Mouse (Mus musculus): ENCODE measurements around the gene P2ry10.
"Not testable (repeated sequence)": the region's sequence is repeated elsewhere in the genome, so short reads cannot be mapped to it uniquely, and the experiment has no call there.

Gene P2ry10

DNA sequence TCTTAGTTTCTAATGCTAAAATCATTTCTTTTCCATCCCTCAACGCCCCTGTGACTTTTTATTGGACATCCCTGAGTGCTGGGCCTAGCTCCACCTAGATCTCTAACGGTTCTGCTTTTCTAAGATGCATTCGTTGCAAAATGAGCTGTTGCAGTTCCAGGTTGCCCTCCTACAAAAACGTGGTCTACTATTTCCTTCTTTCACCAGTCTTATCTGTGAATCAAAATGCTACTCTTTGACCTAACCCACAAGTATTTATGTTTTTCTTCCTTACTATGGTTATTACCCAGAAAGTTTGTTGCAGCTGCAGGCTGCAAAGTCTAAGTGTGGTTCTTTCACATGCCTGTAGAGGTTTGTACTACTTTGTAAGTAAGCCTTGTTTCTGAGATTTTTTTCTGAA lies at the start of gene P2ry10:
TSS of gene P2ry10 (plus strand) at position 316 of the 400 bp plus-strand sequence.
- no peak for DNase-seq (ENCODE audit: low spot score)

- no peak for DNase-seq (ENCODE audit: low spot score)
Observed at GRCm38 (mm10) chrX:107039146-107039545, 49.1 kb upstream of the P2ry10 start.

- no peak for DNase-seq (ENCODE audit: low spot score)
Observed at GRCm38 (mm10) chrX:107039635-107040034, 48.7 kb upstream of the P2ry10 start.

DNA sequence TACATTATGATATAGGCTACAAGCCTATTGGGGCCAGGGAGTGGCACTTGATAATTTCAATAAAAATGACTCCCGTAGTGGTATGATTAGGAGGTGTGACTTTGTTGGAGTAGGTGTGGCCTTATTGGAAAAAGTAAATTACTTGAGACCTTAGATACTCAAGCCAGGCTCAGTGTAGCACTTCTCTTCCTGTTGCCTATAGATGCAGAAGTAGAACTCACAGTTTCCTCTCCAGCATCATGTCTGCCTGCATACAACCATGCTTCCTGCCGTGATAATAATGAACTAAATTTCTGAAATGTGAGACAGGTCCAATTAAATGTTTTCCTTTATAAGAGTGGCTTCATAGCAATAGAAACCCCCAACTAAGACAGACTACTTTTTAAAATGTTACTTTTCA lies 45.9 kb upstream of the P2ry10 start:
- DNase-seq (ENCODE audit: low spot score) = no peak

DNA sequence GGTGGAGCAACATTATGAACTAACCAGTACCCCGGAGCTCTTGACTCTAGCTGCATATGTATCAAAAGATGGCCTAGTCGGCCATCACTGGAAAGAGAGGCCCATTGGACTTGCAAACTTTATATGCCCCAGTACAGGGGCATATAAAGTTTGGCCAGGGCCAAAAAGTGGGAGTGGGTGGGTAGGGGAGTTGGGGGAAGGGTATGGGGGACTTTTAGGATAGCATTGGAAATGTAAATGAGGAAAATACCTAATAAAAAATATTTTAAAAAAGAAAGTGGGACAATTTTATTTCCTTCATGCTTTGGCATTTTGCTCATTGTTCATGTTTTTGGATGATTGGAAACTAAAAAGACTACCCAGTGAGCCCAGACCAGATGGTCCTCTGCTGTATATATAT lies 4.9 kb upstream of the P2ry10 start:
- not testable (repeated sequence) for DNase-seq (ENCODE audit: low spot score)

GRCm38 (mm10) chrX:107084320-107084719 lies 4.0 kb upstream of the P2ry10 start:
- no peak for DNase-seq (ENCODE audit: low spot score)

- no peak for DNase-seq (ENCODE audit: low spot score)
Observed at GRCm38 (mm10) chrX:107089131-107089530, 839 bp downstream of the P2ry10 start.

DNA sequence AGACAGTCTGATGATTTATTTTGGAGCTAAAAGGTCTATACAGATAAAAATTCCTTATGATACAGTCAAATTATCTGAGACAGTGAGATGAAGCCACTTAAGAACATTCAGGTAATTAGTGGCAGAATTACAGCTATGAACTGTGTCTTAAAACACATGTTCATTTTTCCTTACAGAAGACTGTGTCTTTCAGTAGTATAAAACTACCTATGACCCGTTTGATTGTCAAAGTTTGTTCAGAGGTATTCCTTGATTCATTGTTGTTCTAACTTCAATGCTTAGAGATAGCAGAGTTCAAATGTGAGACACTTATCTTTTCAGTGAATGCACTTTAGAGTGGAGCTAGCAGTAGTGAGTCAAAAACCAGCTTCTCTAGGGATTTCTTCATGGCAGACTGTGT lies 1.6 kb downstream of the P2ry10 start:
- no peak for DNase-seq (ENCODE audit: low spot score)

DNA sequence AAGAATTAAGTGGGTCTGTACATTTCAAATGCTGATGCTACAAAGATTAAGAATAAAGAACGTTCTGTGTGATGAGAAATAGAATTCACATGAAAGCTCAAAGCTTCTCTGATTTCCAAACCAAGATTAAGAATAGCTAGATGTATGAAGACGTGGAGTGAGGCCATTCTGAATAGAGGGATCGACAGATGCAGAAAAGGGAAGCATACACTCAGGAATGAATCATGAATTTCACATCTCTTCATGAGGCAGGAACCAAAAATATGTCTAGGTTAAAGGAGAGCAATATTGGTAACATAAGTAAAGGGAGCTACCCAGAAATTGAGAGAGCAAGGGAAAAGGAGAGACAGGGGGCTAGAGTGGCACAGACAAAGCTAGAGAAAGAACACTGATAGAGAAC lies 7.3 kb downstream of the P2ry10 start:
- DNase-seq (ENCODE audit: low spot score) = no peak

DNA sequence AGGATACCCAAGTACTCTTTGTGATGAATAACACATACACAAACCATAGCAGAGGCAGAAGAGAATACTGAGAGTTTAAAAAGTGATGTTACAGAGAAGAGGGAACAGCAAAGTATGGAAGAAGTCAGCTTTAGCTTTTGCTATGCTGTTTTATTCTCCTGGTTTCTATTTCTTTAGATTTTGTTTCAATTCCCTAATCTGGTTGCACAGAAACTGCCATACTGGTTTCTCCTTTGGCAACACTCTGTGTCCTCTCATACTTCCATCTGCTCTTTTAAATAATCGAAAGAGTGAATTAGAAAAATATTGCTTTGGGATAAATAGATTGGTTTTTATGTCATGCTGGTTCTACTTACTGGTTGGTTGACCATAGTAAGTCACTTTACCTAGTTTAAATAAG lies 28.0 kb downstream of the P2ry10 start:
- no peak for DNase-seq (ENCODE audit: low spot score)

DNA sequence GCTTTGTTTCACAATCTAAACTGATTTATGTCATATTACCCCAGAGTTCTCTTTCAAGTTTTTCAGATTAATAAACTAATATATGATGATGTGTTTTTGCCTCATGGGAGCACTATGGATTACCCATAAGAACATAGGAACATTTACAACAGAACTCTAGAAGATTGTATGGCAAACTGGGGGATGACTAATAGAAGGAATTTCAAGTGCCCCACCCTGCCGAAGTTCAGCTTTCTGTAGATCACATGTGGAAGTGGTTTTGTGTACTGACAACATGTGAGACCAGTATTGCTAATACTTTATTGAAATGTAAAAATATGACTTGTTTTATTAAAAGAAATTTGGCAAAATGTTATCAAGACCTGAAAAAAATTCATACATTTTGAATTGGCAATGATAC lies 28.7 kb downstream of the P2ry10 start:
- DNase-seq (ENCODE audit: low spot score) = no peak

GRCm38 (mm10) chrX:107143184-107143583 lies 54.9 kb downstream of the P2ry10 start:
- no peak for DNase-seq (ENCODE audit: low spot score)

DNA sequence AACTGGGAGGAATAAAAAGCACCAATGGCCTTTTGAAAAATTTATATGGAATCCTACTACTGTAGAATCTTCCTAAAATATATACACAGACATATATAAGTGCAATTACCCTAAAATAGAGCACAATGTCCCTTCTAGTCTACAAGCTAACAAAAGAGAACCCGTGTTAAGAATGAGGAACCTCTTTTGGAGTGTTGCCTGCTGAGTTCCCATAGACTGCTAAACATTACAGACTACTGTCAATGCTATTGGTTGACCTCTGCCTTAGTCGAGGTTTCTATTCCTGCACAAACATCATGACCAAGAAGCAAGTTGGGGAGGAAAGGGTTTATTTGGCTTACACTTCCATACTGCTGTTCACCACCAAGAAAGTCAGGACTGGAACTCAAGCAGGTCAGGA lies 55.6 kb downstream of the P2ry10 start:
- DNase-seq (ENCODE audit: low spot score) = no peak

GRCm38 (mm10) chrX:107148681-107149080 lies 60.4 kb downstream of the P2ry10 start, which contains the start of gene P2ry10b:
TSS of gene P2ry10b (plus strand) at chrX:107148927.
- DNase-seq (ENCODE audit: low spot score) = no peak

- DNase-seq (ENCODE audit: low spot score) = no peak
Observed at GRCm38 (mm10) chrX:107149391-107149993, 61.2 kb downstream of the P2ry10 start.

DNA sequence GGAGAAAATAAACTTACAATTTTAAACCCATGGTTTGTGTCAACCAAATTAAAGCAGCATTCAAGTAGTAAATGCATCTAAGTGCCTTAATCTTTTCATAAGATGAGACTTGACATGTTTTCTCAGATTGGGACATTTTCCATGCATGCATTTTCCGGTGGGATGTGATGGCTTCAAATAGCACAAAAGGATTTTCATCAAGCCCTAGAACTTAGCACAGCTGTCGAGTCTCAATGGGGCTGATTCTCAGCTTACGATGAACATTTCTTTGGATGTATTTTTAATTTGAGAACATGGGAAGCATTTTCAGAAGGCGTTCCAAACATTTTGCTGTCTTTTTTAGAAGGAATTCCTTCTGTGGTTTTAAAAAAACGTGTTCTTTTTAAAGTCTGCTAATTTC lies 61.7 kb downstream of the P2ry10 start:
- DNase-seq (ENCODE audit: low spot score) = no peak

GRCm38 (mm10) chrX:107150752-107151515 lies 62.6 kb downstream of the P2ry10 start:
- DNase-seq (ENCODE audit: low spot score) = no peak

Data from testis, postnatal 10 days (tissue).